Comparison of ENCODE assay signal across 8 mouse cellular contexts in the genomic region with DNA sequence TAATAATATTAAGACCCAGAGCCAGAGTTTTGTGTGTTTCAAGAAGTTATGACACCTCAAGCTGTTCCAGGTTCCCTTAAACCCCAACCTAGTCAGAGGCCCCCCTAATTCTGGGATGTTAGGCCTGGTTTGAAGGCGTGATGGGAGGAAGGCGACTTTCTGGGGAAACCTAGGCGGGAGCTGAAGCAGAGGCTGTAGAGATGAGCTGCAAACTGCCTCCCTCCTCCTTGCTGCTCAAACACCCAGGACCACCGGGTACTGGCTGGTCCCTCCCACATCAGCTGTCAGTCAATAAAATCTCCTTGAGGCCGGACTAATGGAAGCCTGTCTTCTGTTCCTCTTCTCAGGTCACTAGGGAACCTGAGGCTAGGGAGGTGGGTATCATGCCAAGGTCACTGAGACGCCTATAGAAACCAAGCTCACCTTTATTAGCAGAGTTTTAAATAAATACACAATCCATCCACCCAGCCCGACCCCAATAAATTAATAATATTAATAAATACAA. TPM values are rescaled to one million over a fixed set of nuclear protein-coding genes. Genes with fewer than 3 reads are reported as not detected.
DNase-seq lines count a peak whose midpoint lies in the region; ATAC-seq lines count a peak whose summit lies in the region.

No protein-coding gene starts in this region.

- peaks cover 4% of the 10 kb centered on the region; the same call in 1 of the 2 replicates for H3K9me3 ChIP-seq in megakaryocyte, embryonic 14.5 days
- no peaks in the 10 kb centered on the region for H3K9me3 ChIP-seq in limb, embryonic 15.5 days
- no peaks in the 10 kb centered on the region for H3K9me3 ChIP-seq in stomach, embryonic 16.5 days (replicated peaks; ENCODE audit: control insufficient read depth, low read length)

- no peak for ATAC-seq in megakaryocyte, adult 5-6 weeks (ENCODE audit: poor library complexity, severe bottlenecking)
- no peak for ATAC-seq in limb, embryonic 15.5 days (ENCODE audit: insufficient number of reproducible peaks, low FRiP score, low TSS enrichment, low read depth)
- ATAC-seq in stomach, embryonic 16.5 days (ENCODE audit: insufficient read depth, low FRiP score) = no peak

- no peak overlapping the region for H3K9ac ChIP-seq in limb, embryonic 15.5 days
- peak overlapping the region; percentile 71 for H3K9ac ChIP-seq in stomach, embryonic 16.5 days (ENCODE audit: low read length)

- H3K27ac ChIP-seq in limb, embryonic 15.5 days = no peak overlapping the region
- no peak overlapping the region for H3K27ac ChIP-seq in stomach, embryonic 16.5 days (ENCODE audit: low read length)

- peaks cover 55% of the 10 kb centered on the region for H3K4me1 ChIP-seq in megakaryocyte, embryonic 14.5 days
- H3K4me1 ChIP-seq in limb, embryonic 15.5 days = peaks cover 30% of the 10 kb centered on the region
- H3K4me1 ChIP-seq in stomach, embryonic 16.5 days (ENCODE audit: control insufficient read depth, insufficient read depth, low read length) = peaks cover 26% of the 10 kb centered on the region

- 46% methylated on average over 7 of the region's 7 CpGs for WGBS in limb, embryonic 15.5 days
- 58% methylated on average over 7 of the region's 7 CpGs for WGBS in stomach, embryonic 16.5 days

- no peaks in the 10 kb centered on the region for H3K36me3 ChIP-seq in megakaryocyte, embryonic 14.5 days (replicated peaks; ENCODE audit: low read length)
- no peaks in the 10 kb centered on the region for H3K36me3 ChIP-seq in limb, embryonic 15.5 days
- no peaks in the 10 kb centered on the region for H3K36me3 ChIP-seq in stomach, embryonic 16.5 days (ENCODE audit: control insufficient read depth, insufficient read depth, low read length)

- no peaks in the 10 kb centered on the region for H3K27me3 ChIP-seq in megakaryocyte, embryonic 14.5 days (replicated peaks)
- H3K27me3 ChIP-seq in limb, embryonic 15.5 days = peaks cover 9% of the 10 kb centered on the region; the same call in 1 of the 2 replicates
- no peaks in the 10 kb centered on the region for H3K27me3 ChIP-seq in stomach, embryonic 16.5 days (ENCODE audit: control insufficient read depth, insufficient read depth, low read length)

- DNase-seq in cerebellum, adult 11-12 months = peak; percentile 50
- no peak for DNase-seq in cerebellum, postnatal 4 days (ENCODE audit: low spot score in 2 of 2)
- DNase-seq in spleen, adult 12 weeks (ENCODE audit: low spot score) = no peak
- DNase-seq in gastrocnemius, adult 18-20 months (ENCODE audit: low spot score) = no peak

- H3K4me3 ChIP-seq in megakaryocyte, embryonic 14.5 days (replicated peaks) = peak overlapping the region; percentile 96
- H3K4me3 ChIP-seq in limb, embryonic 15.5 days = peak overlapping the region; percentile 56
- H3K4me3 ChIP-seq in stomach, embryonic 16.5 days (replicated peaks; ENCODE audit: low read length) = peak overlapping the region; percentile 49

- peak overlapping the region; percentile 83 for H3K4me2 ChIP-seq in limb, embryonic 15.5 days
- H3K4me2 ChIP-seq in stomach, embryonic 16.5 days (ENCODE audit: low read depth, low read length) = peak overlapping the region; percentile 73

RNA-seq across cellular contexts. Expression of gene Gdf15, which starts 3.2 kb away (rescaled TPM):
- 2.5 and 4.5 TPM in 2 replicates for polyA plus RNA-seq in megakaryocyte, embryonic 14.5 days (2012; ENCODE audit: insufficient read depth, low replicate concordance)
- not detected in 2 replicates for total RNA-seq in megakaryocyte, adult 5-6 weeks (2015)
- not detected in 2 replicates for total RNA-seq in megakaryocyte, adult 5-6 weeks (2017)
- polyA plus RNA-seq in limb, embryonic 15.5 days (2015; fragmentation: Nextera tagmentation; extraction: Ambion mirVana) = 0.16 and 0.24 TPM in 2 replicates
- polyA plus RNA-seq in stomach, embryonic 16.5 days (2015; fragmentation: Nextera tagmentation; extraction: Ambion mirVana) = 0.57 and 0.60 TPM in 2 replicates
- under 1 TPM; 0.16 to 0.21 TPM for total RNA-seq in gastrocnemius, adult 18-20 months (2021)

RNA-seq across cellular contexts. Expression of gene Lrrc25, which starts 13.1 kb away (rescaled TPM):
- 19.0 and 34.7 TPM in 2 replicates for polyA plus RNA-seq in megakaryocyte, embryonic 14.5 days (2012; ENCODE audit: insufficient read depth, low replicate concordance)
- 62.2 and 64.6 TPM in 2 replicates for total RNA-seq in megakaryocyte, adult 5-6 weeks (2015)
- 29.3 and 33.8 TPM in 2 replicates for total RNA-seq in megakaryocyte, adult 5-6 weeks (2017)
- polyA plus RNA-seq in limb, embryonic 15.5 days (2015; fragmentation: Nextera tagmentation; extraction: Ambion mirVana) = 3.2 and 3.3 TPM in 2 replicates
- polyA plus RNA-seq in stomach, embryonic 16.5 days (2015; fragmentation: Nextera tagmentation; extraction: Ambion mirVana) = 2.9 and 3.0 TPM in 2 replicates
- under 1 TPM; 0.23 to 0.64 TPM for total RNA-seq in gastrocnemius, adult 18-20 months (2021)

RNA-seq across cellular contexts. Expression of gene Ssbp4, which starts 20.4 kb away (rescaled TPM):
- polyA plus RNA-seq in megakaryocyte, embryonic 14.5 days (2012; ENCODE audit: insufficient read depth, low replicate concordance) = 1,561 and 3,509 TPM in 2 replicates
- 35.7 and 38.2 TPM in 2 replicates for total RNA-seq in megakaryocyte, adult 5-6 weeks (2015)
- total RNA-seq in megakaryocyte, adult 5-6 weeks (2017) = 61.3 and 76.1 TPM in 2 replicates
- 119 and 120 TPM in 2 replicates for polyA plus RNA-seq in limb, embryonic 15.5 days (2015; fragmentation: Nextera tagmentation; extraction: Ambion mirVana)
- 65.2 and 68.3 TPM in 2 replicates for polyA plus RNA-seq in stomach, embryonic 16.5 days (2015; fragmentation: Nextera tagmentation; extraction: Ambion mirVana)
- 10 to 100 TPM; 11.6 to 19.4 TPM for total RNA-seq in gastrocnemius, adult 18-20 months (2021)

RNA-seq across cellular contexts. Expression of gene Pgpep1, which starts 31.1 kb away (rescaled TPM):
- polyA plus RNA-seq in megakaryocyte, embryonic 14.5 days (2012; ENCODE audit: insufficient read depth, low replicate concordance) = 10.2 and 10.5 TPM in 2 replicates
- 5.7 and 6.8 TPM in 2 replicates for total RNA-seq in megakaryocyte, adult 5-6 weeks (2015)
- total RNA-seq in megakaryocyte, adult 5-6 weeks (2017) = 1.5 and 4.0 TPM in 2 replicates
- polyA plus RNA-seq in limb, embryonic 15.5 days (2015; fragmentation: Nextera tagmentation; extraction: Ambion mirVana) = 57.5 and 60.7 TPM in 2 replicates
- polyA plus RNA-seq in stomach, embryonic 16.5 days (2015; fragmentation: Nextera tagmentation; extraction: Ambion mirVana) = 47.4 and 57.5 TPM in 2 replicates
- total RNA-seq in gastrocnemius, adult 18-20 months (2021) = 10 to 100 TPM; 11.9 to 13.7 TPM

RNA-seq across cellular contexts. Expression of gene Isyna1, which starts 34.9 kb away (rescaled TPM):
- polyA plus RNA-seq in megakaryocyte, embryonic 14.5 days (2012; ENCODE audit: insufficient read depth, low replicate concordance) = 165 and 201 TPM in 2 replicates
- total RNA-seq in megakaryocyte, adult 5-6 weeks (2015) = 11.8 and 11.9 TPM in 2 replicates
- total RNA-seq in megakaryocyte, adult 5-6 weeks (2017) = 13.9 and 15.7 TPM in 2 replicates
- polyA plus RNA-seq in limb, embryonic 15.5 days (2015; fragmentation: Nextera tagmentation; extraction: Ambion mirVana) = 111 and 123 TPM in 2 replicates
- 104 and 111 TPM in 2 replicates for polyA plus RNA-seq in stomach, embryonic 16.5 days (2015; fragmentation: Nextera tagmentation; extraction: Ambion mirVana)
- total RNA-seq in gastrocnemius, adult 18-20 months (2021) = 1 to 10 TPM; 2.6 to 3.2 TPM

Comparison
In these comparisons a context has a peak if more than half of its experiments do, and no peak if none do; other contexts are left out.
1. RNA of gene Ssbp4, which starts 20.4 kb away (polyA plus RNA-seq): 1,561 to 3,509 TPM in megakaryocyte, embryonic 14.5 days; 119 to 120 TPM in limb, embryonic 15.5 days and 65.2 to 68.3 TPM in stomach, embryonic 16.5 days; every median in the first group is over 10 times any median in the second.
2. Peak in every context shown above with its lines, with median percentiles within 50 percentile points of each other: H3K4me3 ChIP-seq.